Mouse (Mus musculus) midbrain, postnatal 0 days (tissue): Measurements from ENCODE around the gene Efnb1. TPM values are rescaled to one million over a fixed set of nuclear protein-coding genes. Genes with fewer than 3 reads are reported as not detected.

Experiments used
- ATAC-seq: fragments of 200-750 bp; cut with Nextera tagmentation; 2 replicates; pipeline ENCODE4 v1.8.0; 2017; ENCODE audit warnings: moderate number of reproducible peaks, mild to moderate bottlenecking, moderate TSS enrichment, moderate library complexity; ENCODE audit not compliant: low FRiP score
- DNase-seq: peaks from one replicate; pipeline ENCODE4 v3.0.0-alpha.2; 2015; ENCODE audit warnings: low spot score
- H3K27ac ChIP-seq: fragments of 300-500 bp; sonication (generic); 2 replicates; pipeline ENCODE4 v1.5.1; 2014; ENCODE audit warnings: low read depth, mild to moderate bottlenecking, low read length, mixed read lengths
- H3K27me3 ChIP-seq: fragments of 300-500 bp; sonication (generic); 2 replicates; pipeline ENCODE4 v1.6.1; 2014; ENCODE audit warnings: low read length, control low read depth, mixed read lengths; ENCODE audit not compliant: insufficient read depth
- H3K36me3 ChIP-seq: fragments of 300-500 bp; sonication (generic); 2 replicates; pipeline ENCODE4 v1.6.1; 2014; ENCODE audit warnings: low read length, control low read depth, mixed read lengths; ENCODE audit not compliant: insufficient read depth
- H3K4me1 ChIP-seq: fragments of 300-500 bp; sonication (generic); 2 replicates; pipeline ENCODE4 v1.6.1; 2014; ENCODE audit warnings: mild to moderate bottlenecking, control low read depth, antibody characterized with exemption, low read length, mixed read lengths; ENCODE audit not compliant: insufficient read depth
- H3K4me2 ChIP-seq: fragments of 300-500 bp; sonication (generic); 2 replicates; pipeline ENCODE4 v1.6.1; 2014; ENCODE audit warnings: low read depth, mild to moderate bottlenecking, low read length, mixed read lengths; ENCODE audit not compliant: poor library complexity, severe bottlenecking
- H3K4me3 ChIP-seq: fragments of 300-500 bp; sonication (generic); 2 replicates; pipeline ENCODE4 v1.5.1; 2014; ENCODE audit warnings: low read depth, mild to moderate bottlenecking, low read length, moderate library complexity
- H3K9ac ChIP-seq: fragments of 300-500 bp; sonication (generic); replicated peaks from 2 replicates; pipeline ENCODE4 v1.6.1; 2014; ENCODE audit warnings: mild to moderate bottlenecking, low read length, moderate library complexity, mixed read lengths; ENCODE audit not compliant: poor library complexity, severe bottlenecking
- H3K9me3 ChIP-seq: fragments of 300-500 bp; sonication (generic); 2 replicates; pipeline ENCODE4 v1.6.1; 2016; ENCODE audit warnings: low read length, control low read depth
- CTCF ChIP-seq: IDR thresholded peaks from 2 replicates; pipeline ENCODE4 v1.5.1; 2016; ENCODE audit warnings: antibody characterized with exemption, mild to moderate bottlenecking
- WGBS: fragments of 180-500 bp; shearing (Covaris S2); extraction: QIAGEN DNeasy Blood & Tissue Kit; methylation state at CpG from one replicate; pipeline ENCODE4 v1.1.7; 2014; 5-methylcytosine and 5-hydroxymethylcytosine counted together
- polyA plus RNA-seq: library from polyadenylated mRNA; unstranded; fragments of >200 nt; fragmentation: Nextera tagmentation; extraction: Ambion mirVana; gene quantifications from 2 replicates; pipeline ENCODE4 v1.2.1, GENCODE M21; 2015
- total RNA-seq: library from RNA; depleted of rRNA; stranded (reverse); fragments of >200 nt; gene quantifications from 2 replicates; pipeline ENCODE4 v1.2.3, GENCODE M21; 2014

Efnb1 gene
- total and polyA plus RNA-seq, 2 experiments from 2014 or later, result 13.6 to 22.4 TPM

DNA sequence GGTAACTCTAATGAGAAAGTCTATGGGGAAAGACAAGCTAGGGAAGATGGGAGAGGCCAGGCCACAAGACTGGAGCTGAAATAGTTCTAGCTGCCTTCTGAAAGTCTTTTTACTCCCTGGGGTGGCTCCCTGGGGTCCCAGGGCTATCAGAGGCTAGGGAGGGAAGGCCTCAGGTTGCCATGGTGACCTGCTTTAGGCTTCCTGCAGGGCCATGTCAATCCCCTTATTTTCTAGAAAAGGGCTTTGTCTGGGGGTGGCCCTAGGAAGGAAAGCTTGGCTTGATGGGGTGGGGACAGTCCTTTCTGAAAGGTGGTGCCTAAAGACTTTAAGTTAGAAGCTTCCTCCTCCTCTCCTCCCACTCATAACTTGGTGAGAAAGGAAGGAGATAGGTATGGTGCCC lies 6.0 kb downstream of the Efnb1 start:
- H3K4me1 ChIP-seq, result peaks cover 2% of the 10 kb centered on the region; the same call in 1 of the 2 replicates

DNA sequence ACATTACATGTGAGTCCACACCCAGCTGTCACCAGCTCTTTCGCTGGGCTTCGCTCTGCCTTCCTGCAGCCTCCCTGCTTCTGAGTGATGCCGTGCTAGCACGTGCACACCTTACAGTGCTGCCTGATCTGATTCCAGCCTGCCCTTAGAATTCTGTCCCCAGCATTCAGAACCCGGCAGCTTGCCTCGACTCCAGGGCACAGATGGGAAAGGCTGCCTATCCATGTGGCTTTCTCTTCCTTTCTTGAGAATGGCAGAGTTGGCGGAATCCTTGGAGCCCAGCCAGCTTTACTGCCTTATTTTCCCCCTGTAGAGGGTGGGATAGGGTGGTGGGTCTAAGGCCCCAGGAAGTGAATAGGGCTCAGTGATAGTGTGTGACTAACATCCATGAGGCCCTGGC lies 9.6 kb downstream of the Efnb1 start:
- H3K27me3 ChIP-seq, result no peaks in the 10 kb centered on the region
- H3K4me2 ChIP-seq, result no peak overlapping the region
- H3K36me3 ChIP-seq, result peaks cover 5% of the 10 kb centered on the region; the same call in 1 of the 2 replicates
- ATAC-seq (no peak), DNase-seq (no peak)
- 75% methylated on average over 7 of the region's 7 CpGs for WGBS
- no peak overlapping the region for H3K9ac ChIP-seq
- H3K27ac ChIP-seq, result no peak overlapping the region
- 0 out of 2 replicates have a peak, but pooled peaks cover 2% of the 10 kb centered on the region for H3K4me1 ChIP-seq
- no peak for TF ChIP-seq CTCF
- H3K9me3 ChIP-seq, result no peaks in the 10 kb centered on the region
- H3K4me3 ChIP-seq, result no peak overlapping the region

More for the DNA sequence above, 6.0 kb downstream of the Efnb1 start:
- ATAC-seq (no peak), DNase-seq (no peak)
- H3K9me3 ChIP-seq, result no peaks in the 10 kb centered on the region
- no peaks in the 10 kb centered on the region for H3K27me3 ChIP-seq
- TF ChIP-seq CTCF, result no peak
- H3K27ac ChIP-seq, result no peak overlapping the region
- no peak overlapping the region for H3K9ac ChIP-seq
- H3K4me2 ChIP-seq, result no peak overlapping the region
- no peaks in the 10 kb centered on the region for H3K36me3 ChIP-seq
- H3K4me3 ChIP-seq, result no peak overlapping the region

- ATAC-seq, result 0 out of 2 replicates have a peak, but pooled peaks have one; percentile 17
- WGBS, result 58% methylated on average over 10 of the region's 11 CpGs
These were observed 12.4 kb downstream of the Efnb1 start for GRCm38 (mm10) chrX:99148061-99148905.

DNA sequence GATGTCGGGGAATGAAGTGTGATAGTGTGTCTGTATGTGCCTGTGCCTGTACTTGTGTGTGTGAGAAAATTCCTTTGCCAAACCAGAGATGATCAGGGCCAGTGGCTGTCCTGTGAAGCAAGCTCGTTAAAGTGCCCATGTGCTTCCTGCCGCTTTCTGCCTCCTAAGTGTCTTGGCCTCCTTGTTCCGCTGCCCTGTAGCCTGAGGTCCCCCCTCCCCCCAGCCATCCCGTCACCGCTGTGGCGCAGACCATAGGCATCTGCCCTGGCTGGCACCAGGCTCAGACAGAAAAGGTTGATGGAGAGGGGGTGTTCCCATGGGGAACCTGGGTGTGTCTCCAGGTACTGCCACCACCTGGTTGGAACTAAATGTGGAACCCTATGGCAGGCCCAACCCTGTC lies 13.1 kb downstream of the Efnb1 start:
- no peak overlapping the region for H3K9ac ChIP-seq
- WGBS, result 61% methylated on average over 7 of the region's 7 CpGs
- TF ChIP-seq CTCF, result no peak
- H3K27me3 ChIP-seq, result no peaks in the 10 kb centered on the region
- no peak overlapping the region for H3K4me2 ChIP-seq
- H3K36me3 ChIP-seq, result peaks cover 5% of the 10 kb centered on the region; the same call in 1 of the 2 replicates
- no peak overlapping the region for H3K27ac ChIP-seq
- ATAC-seq, result no peak
- H3K4me3 ChIP-seq, result no peak overlapping the region
- H3K9me3 ChIP-seq, result no peaks in the 10 kb centered on the region
- no peak for DNase-seq
- H3K4me1 ChIP-seq, result no peaks in the 10 kb centered on the region

More at GRCm38 (mm10) chrX:99148061-99148905, 12.4 kb downstream of the Efnb1 start:
- Histone ChIP-seq H3K4me3 (no peak overlapping the region), H3K9ac (no peak overlapping the region), H3K4me2 (no peak overlapping the region), H3K9me3 (no peaks in the 10 kb centered on the region), H3K36me3 (peaks cover 5% of the 10 kb centered on the region; the same call in 1 of the 2 replicates), H3K27ac (no peak overlapping the region), H3K4me1 (no peaks in the 10 kb centered on the region), H3K27me3 (no peaks in the 10 kb centered on the region)
- TF ChIP-seq CTCF, result no peak
- no peak for DNase-seq

GRCm38 (mm10) chrX:99149900-99150299 lies 14.0 kb downstream of the Efnb1 start:
- H3K27ac ChIP-seq, result no peak overlapping the region
- DNase-seq, result no peak
- no peak for TF ChIP-seq CTCF

GRCm38 (mm10) chrX:99150712-99151111 lies 14.8 kb downstream of the Efnb1 start:
- Histone ChIP-seq H3K4me3 (no peak overlapping the region), H3K4me2 (no peak overlapping the region), H3K36me3 (peaks cover 5% of the 10 kb centered on the region; the same call in 1 of the 2 replicates), H3K9me3 (no peaks in the 10 kb centered on the region), H3K4me1 (no peaks in the 10 kb centered on the region), H3K9ac (no peak overlapping the region), H3K27ac (no peak overlapping the region), H3K27me3 (no peaks in the 10 kb centered on the region)
- 74% methylated on average over 3 of the region's 3 CpGs for WGBS
- no peak for TF ChIP-seq CTCF
- ATAC-seq (no peak), DNase-seq (no peak)

More at GRCm38 (mm10) chrX:99149900-99150299, 14.0 kb downstream of the Efnb1 start:
- H3K4me2 ChIP-seq, result no peak overlapping the region
- H3K36me3 ChIP-seq, result peaks cover 5% of the 10 kb centered on the region; the same call in 1 of the 2 replicates
- no peaks in the 10 kb centered on the region for H3K4me1 ChIP-seq
- no peak overlapping the region for H3K4me3 ChIP-seq
- no peaks in the 10 kb centered on the region for H3K27me3 ChIP-seq
- H3K9ac ChIP-seq, result no peak overlapping the region
- H3K9me3 ChIP-seq, result no peaks in the 10 kb centered on the region
- WGBS, result 73% methylated on average over 2 of the region's 2 CpGs
- no peak for ATAC-seq
